Mouse (Mus musculus): ENCODE measurements around the gene Tox2. TPM values are rescaled to one million over a fixed set of nuclear protein-coding genes. Genes with fewer than 3 reads are reported as not detected.

Gene Tox2
- polyA plus RNA-seq, 1 experiment from 2014 or later: 16.3 TPM

DNA sequence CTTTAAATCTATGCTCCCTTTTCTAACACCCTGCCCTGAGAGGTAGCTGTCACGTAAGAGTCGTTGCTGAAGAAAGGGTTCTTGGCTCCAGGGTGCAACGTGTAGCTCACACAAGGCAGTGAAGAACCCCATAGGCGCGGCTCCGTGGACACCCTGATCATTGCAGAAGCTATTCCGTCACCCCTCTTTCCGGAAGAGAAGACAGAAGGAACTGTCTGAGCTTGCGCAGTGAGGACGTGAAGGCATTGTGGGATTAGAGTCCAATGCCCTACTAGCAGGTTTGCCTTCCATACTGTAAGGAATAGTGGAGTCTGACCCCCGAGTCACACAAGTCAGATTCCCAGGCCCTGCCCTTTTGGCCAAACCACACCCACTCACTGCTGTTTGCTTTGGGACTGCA is 143.6 kb downstream of the Tox2 start:
- H3K9me3 ChIP-seq: no peaks in the 10 kb centered on the region
- 79% methylated on average over 11 of the region's 11 CpGs for WGBS
- no peak for DNase-seq (ENCODE audit: low spot score)

GRCm38 (mm10) chr2:163347517-163348184 is 144.7 kb downstream of the Tox2 start:
- 88% methylated on average over 8 of the region's 8 CpGs for WGBS
- DNase-seq (ENCODE audit: low spot score): no peak
- H3K9me3 ChIP-seq: no peaks in the 10 kb centered on the region
- H3K36me3 ChIP-seq (replicated peaks): no peaks in the 10 kb centered on the region
- H3K27me3 ChIP-seq (replicated peaks; ENCODE audit: low read depth, poor library complexity, severe bottlenecking): no peaks in the 10 kb centered on the region
- H3K4me3 ChIP-seq: no peak overlapping the region
- H3K4me1 ChIP-seq: no peaks in the 10 kb centered on the region
- no peak overlapping the region for H3K27ac ChIP-seq (replicated peaks)

More for the DNA sequence above, 143.6 kb downstream of the Tox2 start:
- Histone ChIP-seq H3K4me1 (no peaks in the 10 kb centered on the region), H3K36me3 (replicated peaks) (no peaks in the 10 kb centered on the region), H3K27ac (replicated peaks) (no peak overlapping the region), H3K4me3 (no peak overlapping the region), H3K27me3 (replicated peaks; ENCODE audit: low read depth, poor library complexity, severe bottlenecking) (peaks cover 2% of the 10 kb centered on the region)

GRCm38 (mm10) chr2:163348677-163349076 is 145.8 kb downstream of the Tox2 start:
- H3K27me3 ChIP-seq (replicated peaks; ENCODE audit: low read depth, poor library complexity, severe bottlenecking): no peaks in the 10 kb centered on the region
- no peak overlapping the region for H3K4me3 ChIP-seq
- H3K4me1 ChIP-seq: peaks cover 4% of the 10 kb centered on the region
- no peaks in the 10 kb centered on the region for H3K36me3 ChIP-seq (replicated peaks)
- no peak overlapping the region for H3K27ac ChIP-seq (replicated peaks)
- H3K9me3 ChIP-seq: no peaks in the 10 kb centered on the region
- DNase-seq (ENCODE audit: low spot score): no peak
- WGBS: 80% methylated on average over 7 of the region's 7 CpGs

GRCm38 (mm10) chr2:163349411-163349810 is 146.5 kb downstream of the Tox2 start:
- WGBS: 76% methylated on average over 9 of the region's 9 CpGs
- DNase-seq (ENCODE audit: low spot score): no peak
- Histone ChIP-seq H3K36me3 (replicated peaks) (no peaks in the 10 kb centered on the region), H3K27me3 (replicated peaks; ENCODE audit: low read depth, poor library complexity, severe bottlenecking) (no peaks in the 10 kb centered on the region), H3K4me3 (no peak overlapping the region), H3K27ac (replicated peaks) (no peak overlapping the region), H3K9me3 (no peaks in the 10 kb centered on the region), H3K4me1 (peaks cover 9% of the 10 kb centered on the region)

- Histone ChIP-seq H3K4me3 (no peak overlapping the region), H3K4me1 (peaks cover 9% of the 10 kb centered on the region), H3K36me3 (replicated peaks) (no peaks in the 10 kb centered on the region), H3K9me3 (no peaks in the 10 kb centered on the region), H3K27me3 (replicated peaks; ENCODE audit: low read depth, poor library complexity, severe bottlenecking) (no peaks in the 10 kb centered on the region), H3K27ac (replicated peaks) (no peak overlapping the region)
- 57% methylated on average over 5 of the region's 5 CpGs for WGBS
- DNase-seq (ENCODE audit: low spot score): no peak
Observed at GRCm38 (mm10) chr2:163350443-163350842, 147.5 kb downstream of the Tox2 start.

- Histone ChIP-seq H3K4me1 (peaks cover 9% of the 10 kb centered on the region), H3K27ac (replicated peaks) (no peak overlapping the region), H3K27me3 (replicated peaks; ENCODE audit: low read depth, poor library complexity, severe bottlenecking) (no peaks in the 10 kb centered on the region), H3K4me3 (no peak overlapping the region), H3K36me3 (replicated peaks) (no peaks in the 10 kb centered on the region), H3K9me3 (no peaks in the 10 kb centered on the region)
- DNase-seq (ENCODE audit: low spot score): peak; percentile 24
- WGBS: 22% methylated on average over 7 of the region's 7 CpGs
Observed at GRCm38 (mm10) chr2:163353731-163354130, 150.8 kb downstream of the Tox2 start.

- Histone ChIP-seq H3K9me3 (no peaks in the 10 kb centered on the region), H3K4me1 (peaks cover 12% of the 10 kb centered on the region), H3K4me3 (no peak overlapping the region), H3K27ac (replicated peaks) (no peak overlapping the region), H3K36me3 (replicated peaks) (no peaks in the 10 kb centered on the region), H3K27me3 (replicated peaks; ENCODE audit: low read depth, poor library complexity, severe bottlenecking) (no peaks in the 10 kb centered on the region)
- no peak for DNase-seq (ENCODE audit: low spot score)
- WGBS: 86% methylated on average over 8 of the region's 8 CpGs
Observed at GRCm38 (mm10) chr2:163355666-163356065, 152.7 kb downstream of the Tox2 start.

DNA sequence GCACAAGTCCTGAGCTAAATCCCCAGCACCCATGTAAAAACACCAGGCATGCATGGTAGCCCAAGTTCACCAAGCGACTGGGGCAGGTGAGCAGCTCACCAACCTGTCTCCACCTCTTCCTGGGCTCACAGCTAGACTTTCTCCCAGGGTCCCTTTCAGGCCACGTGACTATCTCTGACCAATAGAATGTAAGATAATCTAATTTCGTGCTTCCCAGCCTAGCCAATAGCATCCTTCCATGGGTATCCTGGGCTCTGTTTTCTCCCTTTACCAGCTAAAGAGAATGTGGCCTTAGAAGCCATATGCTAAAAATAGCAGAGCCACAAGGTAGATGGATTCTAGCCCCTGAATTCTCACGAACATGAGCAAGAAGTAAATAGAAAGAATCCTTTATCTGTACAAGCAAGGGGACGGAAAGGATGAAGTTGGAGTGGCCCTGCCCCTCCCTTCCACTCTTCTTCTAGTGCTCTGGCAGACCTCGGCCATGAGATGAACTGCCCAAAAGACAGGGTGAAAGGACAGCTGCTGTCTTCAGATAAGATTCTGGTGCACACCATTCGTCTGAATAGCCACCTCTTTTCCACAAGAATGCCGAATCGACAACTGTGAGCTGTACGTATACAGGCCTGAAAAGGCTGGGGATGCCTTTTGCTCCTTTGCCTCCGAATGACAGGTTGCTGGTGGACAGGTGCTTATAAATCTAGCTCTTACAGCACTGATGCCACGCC is 153.4 kb downstream of the Tox2 start:
- no peaks in the 10 kb centered on the region for H3K36me3 ChIP-seq (replicated peaks)
- no peak for DNase-seq (ENCODE audit: low spot score)
- peaks cover 16% of the 10 kb centered on the region for H3K4me1 ChIP-seq
- H3K4me3 ChIP-seq: no peak overlapping the region
- 84% methylated on average over 12 of the region's 12 CpGs for WGBS
- H3K9me3 ChIP-seq: no peaks in the 10 kb centered on the region
- no peak overlapping the region for H3K27ac ChIP-seq (replicated peaks)
- H3K27me3 ChIP-seq (replicated peaks; ENCODE audit: low read depth, poor library complexity, severe bottlenecking): no peaks in the 10 kb centered on the region

DNA sequence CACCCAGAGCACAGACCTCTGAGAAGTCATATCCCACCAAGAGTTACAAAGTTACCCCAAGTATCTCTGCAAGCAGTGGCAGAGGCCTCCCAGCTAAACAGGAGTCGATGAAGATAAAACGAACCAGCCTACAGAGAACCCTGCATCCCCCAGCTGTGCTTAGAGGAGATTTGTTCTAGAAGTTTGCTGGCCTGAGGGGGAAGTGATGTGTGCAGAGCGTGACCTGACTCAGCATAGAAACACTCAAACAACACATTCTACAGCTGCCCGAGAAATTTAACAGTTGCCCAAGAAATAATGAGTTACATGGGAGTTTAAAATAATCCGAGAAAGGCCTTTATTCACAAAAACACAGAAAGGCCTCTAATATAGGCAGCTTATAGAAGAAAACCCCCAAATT is 155.7 kb downstream of the Tox2 start:
- 81% methylated on average over 5 of the region's 5 CpGs for WGBS

DNA sequence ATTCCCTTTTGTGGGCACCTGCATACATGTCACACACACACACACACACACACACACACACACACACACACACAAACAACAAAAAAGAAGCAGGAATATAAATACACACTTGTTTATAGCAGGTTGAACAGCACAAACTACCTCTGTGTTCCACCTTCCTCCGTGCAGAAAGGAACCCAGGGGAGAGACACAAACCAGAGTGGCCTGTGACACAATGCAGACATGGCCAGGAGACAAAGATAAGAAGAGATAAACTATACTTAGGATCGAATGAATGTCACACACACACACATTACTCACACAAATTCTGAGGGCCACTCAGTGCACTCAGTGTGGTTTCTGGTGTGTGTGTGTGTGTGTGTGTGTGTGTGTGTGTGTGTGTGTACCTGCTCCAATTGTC is 156.3 kb downstream of the Tox2 start:
- Histone ChIP-seq H3K4me3 (no peak overlapping the region), H3K36me3 (replicated peaks) (no peaks in the 10 kb centered on the region), H3K9me3 (no peaks in the 10 kb centered on the region), H3K27me3 (replicated peaks; ENCODE audit: low read depth, poor library complexity, severe bottlenecking) (no peaks in the 10 kb centered on the region), H3K27ac (replicated peaks) (no peak overlapping the region), H3K4me1 (peaks cover 7% of the 10 kb centered on the region; the same call in 1 of the 2 replicates)
- WGBS: 75% methylated on average over 2 of the region's 2 CpGs
- DNase-seq (ENCODE audit: low spot score): no peak

More for the DNA sequence above, 155.7 kb downstream of the Tox2 start:
- no peaks in the 10 kb centered on the region for H3K36me3 ChIP-seq (replicated peaks)
- H3K27me3 ChIP-seq (replicated peaks; ENCODE audit: low read depth, poor library complexity, severe bottlenecking): no peaks in the 10 kb centered on the region
- peaks cover 13% of the 10 kb centered on the region for H3K4me1 ChIP-seq
- no peak overlapping the region for H3K4me3 ChIP-seq
- H3K27ac ChIP-seq (replicated peaks): no peak overlapping the region
- H3K9me3 ChIP-seq: no peaks in the 10 kb centered on the region
- no peak for DNase-seq (ENCODE audit: low spot score)

GRCm38 (mm10) chr2:163360858-163361623 is 158.1 kb downstream of the Tox2 start:
- Histone ChIP-seq H3K27me3 (replicated peaks; ENCODE audit: low read depth, poor library complexity, severe bottlenecking) (no peaks in the 10 kb centered on the region), H3K27ac (replicated peaks) (no peak overlapping the region), H3K4me1 (peaks cover 7% of the 10 kb centered on the region; the same call in 1 of the 2 replicates), H3K9me3 (no peaks in the 10 kb centered on the region), H3K36me3 (replicated peaks) (no peaks in the 10 kb centered on the region), H3K4me3 (no peak overlapping the region)
- WGBS: 82% methylated on average over 16 of the region's 16 CpGs
- no peak for DNase-seq (ENCODE audit: low spot score)

DNA sequence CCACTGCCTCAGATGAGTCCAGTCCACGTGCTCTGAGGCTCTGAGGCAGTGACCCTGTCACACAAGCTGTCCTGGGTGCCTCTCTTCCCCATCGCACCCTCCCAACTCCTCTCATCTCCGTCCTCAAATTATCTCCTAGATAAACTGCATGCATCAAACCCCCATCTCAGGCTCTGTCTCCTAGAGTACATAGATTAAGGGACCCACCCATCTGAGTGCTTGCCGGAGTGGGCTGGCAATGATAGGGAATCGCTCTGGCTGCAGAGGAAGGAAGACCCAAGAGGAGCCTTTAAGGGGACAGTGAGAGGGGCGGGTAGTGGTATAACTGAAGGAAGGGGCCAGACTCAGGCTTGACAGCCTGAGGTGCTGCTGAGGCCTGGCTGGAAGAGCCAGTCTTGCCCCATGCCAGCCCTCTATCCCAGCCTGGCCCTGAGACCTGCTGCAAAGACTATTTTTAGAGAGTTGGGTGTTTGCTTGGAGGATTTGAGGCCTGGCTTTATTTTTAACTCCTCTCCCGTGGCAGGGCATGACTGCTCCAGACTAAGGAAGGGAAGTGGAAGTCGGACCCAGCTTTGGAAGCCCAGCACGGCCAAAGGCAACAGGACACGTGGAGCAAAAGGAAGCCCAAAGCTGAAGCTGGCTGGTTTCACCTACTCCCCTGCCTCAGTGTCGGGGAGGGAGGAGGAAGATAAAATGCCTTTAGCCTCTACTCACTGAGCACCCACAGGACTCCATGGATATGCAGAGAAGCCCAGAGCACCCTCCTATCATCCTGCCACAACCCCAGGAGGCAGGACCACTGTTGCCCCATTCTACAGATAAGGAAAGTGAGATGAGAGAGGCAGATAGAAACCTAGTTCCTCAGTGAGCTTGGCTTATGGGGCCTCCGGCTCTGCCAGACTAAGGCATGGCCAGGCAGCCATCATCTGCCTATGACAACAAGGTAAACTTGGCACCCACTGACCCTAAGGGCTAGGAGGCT is 160.3 kb downstream of the Tox2 start:
- no peaks in the 10 kb centered on the region for H3K9me3 ChIP-seq
- no peak overlapping the region for H3K4me3 ChIP-seq
- no peaks in the 10 kb centered on the region for H3K36me3 ChIP-seq (replicated peaks)
- peaks cover 10% of the 10 kb centered on the region for H3K4me1 ChIP-seq
- H3K27ac ChIP-seq (replicated peaks): no peak overlapping the region
- DNase-seq (ENCODE audit: low spot score): no peak
- 82% methylated on average over 12 of the region's 12 CpGs for WGBS
- H3K27me3 ChIP-seq (replicated peaks; ENCODE audit: low read depth, poor library complexity, severe bottlenecking): no peaks in the 10 kb centered on the region

Data from embryonic facial prominence, embryonic 10.5 days (tissue).